Mouse (Mus musculus) limb, embryonic 13.5 days (tissue): ENCODE measurements around the gene Gm8947. TPM values are rescaled to one million over a fixed set of nuclear protein-coding genes. Genes with fewer than 3 reads are reported as not detected.
"Not testable (repeated sequence)": the region's sequence is repeated elsewhere in the genome, so short reads cannot be mapped to it uniquely, and the experiment has no call there.

Experiments used
- ATAC-seq: fragments of 200-750 bp; cut with Nextera tagmentation; 2 replicates; pipeline ENCODE4 v1.8.0; 2017; ENCODE audit warnings: low read depth, moderate number of reproducible peaks, moderate TSS enrichment; ENCODE audit not compliant: low FRiP score
- H3K27ac ChIP-seq: fragments of 300-500 bp; sonication (generic); 2 replicates; pipeline ENCODE4 v1.5.1; 2015; ENCODE audit warnings: inconsistent platforms, mild to moderate bottlenecking, moderate library complexity
- H3K27me3 ChIP-seq: fragments of 300-500 bp; sonication (generic); 2 replicates; pipeline ENCODE4 v1.6.1; 2015; ENCODE audit warnings: mild to moderate bottlenecking, inconsistent platforms
- H3K36me3 ChIP-seq: fragments of 300-500 bp; sonication (generic); 2 replicates; pipeline ENCODE4 v1.6.1; 2015; ENCODE audit warnings: inconsistent platforms, mild to moderate bottlenecking, moderate library complexity
- H3K4me1 ChIP-seq: fragments of 300-500 bp; sonication (generic); 2 replicates; pipeline ENCODE4 v1.6.1; 2015; ENCODE audit warnings: inconsistent platforms
- H3K4me2 ChIP-seq: fragments of 300-500 bp; sonication (generic); replicated peaks from 2 replicates; pipeline ENCODE4 v1.6.1; 2015; ENCODE audit warnings: inconsistent platforms, mild to moderate bottlenecking, moderate library complexity
- H3K4me3 ChIP-seq: fragments of 300-500 bp; sonication (generic); 2 replicates; pipeline ENCODE4 v1.5.1; 2015; ENCODE audit warnings: moderate library complexity, mild to moderate bottlenecking, inconsistent platforms
- H3K9ac ChIP-seq: fragments of 300-500 bp; sonication (generic); 2 replicates; pipeline ENCODE4 v1.6.1; 2015; ENCODE audit warnings: mild to moderate bottlenecking, inconsistent platforms
- H3K9me3 ChIP-seq: fragments of 300-500 bp; sonication (generic); 2 replicates; pipeline ENCODE4 v1.6.1; 2016; ENCODE audit warnings: inconsistent platforms
- WGBS: fragments of 180-500 bp; shearing (Covaris S2); methylation state at CpG from one replicate; pipeline ENCODE4 v1.1.7; 2015; 5-methylcytosine and 5-hydroxymethylcytosine counted together
- polyA plus RNA-seq: library from polyadenylated mRNA; unstranded; fragments of >200 nt; fragmentation: Nextera tagmentation; extraction: Ambion mirVana; gene quantifications from 2 replicates; pipeline ENCODE4 v1.2.1, GENCODE M21; 2015

Gene Gm8947
- polyA plus RNA-seq: not detected in 2 replicates

DNA sequence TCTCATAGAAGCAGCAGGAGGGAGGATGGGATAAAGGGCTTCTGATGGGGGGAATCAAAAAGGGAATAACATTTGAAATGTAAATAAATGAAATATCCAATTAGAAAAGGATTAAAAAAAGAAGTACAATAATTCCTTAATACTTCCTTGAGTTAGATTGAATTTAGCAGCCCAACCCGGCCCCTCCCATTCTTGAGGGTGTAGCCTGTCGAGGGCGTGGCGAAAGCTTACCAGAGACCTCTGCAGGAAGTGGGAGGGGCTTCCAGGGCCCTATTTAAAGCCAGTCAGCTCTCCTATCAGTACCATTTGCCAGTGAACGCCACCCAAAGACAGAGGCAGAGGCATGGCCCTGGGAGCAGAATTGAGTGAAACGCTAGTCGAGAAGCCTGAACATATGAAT, at the start of gene Gm8947:
Gene Gm8947, plus strand, starts transcription at position 302 of the 400 bp plus-strand sequence.
- not testable (repeated sequence) for H3K27me3 ChIP-seq, ATAC-seq, H3K9ac ChIP-seq, H3K9me3 ChIP-seq, H3K36me3 ChIP-seq, H3K4me2 ChIP-seq, H3K4me3 ChIP-seq, H3K27ac ChIP-seq, H3K4me1 ChIP-seq
- WGBS: 100% methylated on average over 1 of the region's 7 CpGs

- Histone ChIP-seq H3K4me1 (peaks cover 8% of the 10 kb centered on the region), H3K27ac (no peak overlapping the region), H3K27me3 (no peaks in the 10 kb centered on the region), H3K4me3 (no peak overlapping the region), H3K4me2 (no peak overlapping the region), H3K36me3 (no peaks in the 10 kb centered on the region), H3K9me3 (no peaks in the 10 kb centered on the region), H3K9ac (no peak overlapping the region)
- ATAC-seq: no peak
- WGBS: 60% methylated on average over 6 of the region's 6 CpGs
Measured at GRCm38 (mm10) chr1:151144471-151145146, 47.6 kb upstream of the Gm8947 start.

DNA sequence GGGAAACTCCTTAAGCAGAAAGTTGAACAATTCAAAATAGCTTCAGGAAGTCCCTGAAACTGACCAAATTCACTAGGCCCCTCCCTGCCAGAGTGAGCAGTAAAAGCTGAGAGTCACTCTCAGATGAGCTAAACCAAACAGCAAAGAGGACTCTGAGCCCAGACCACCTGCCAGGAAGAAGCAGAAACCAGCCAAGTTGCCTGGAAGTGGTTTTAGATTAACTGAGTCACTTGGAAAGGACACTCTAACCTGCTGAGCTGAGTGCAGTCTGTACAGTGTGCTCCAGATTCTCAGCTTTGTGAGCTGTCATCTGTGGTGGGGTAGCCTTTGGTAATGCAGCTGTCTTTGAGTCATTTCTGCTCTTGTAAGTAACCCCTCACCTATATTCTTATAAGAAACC, 44.4 kb upstream of the Gm8947 start:
- Histone ChIP-seq H3K4me2 (no peak overlapping the region), H3K9me3 (no peaks in the 10 kb centered on the region), H3K27ac (no peak overlapping the region), H3K27me3 (no peaks in the 10 kb centered on the region), H3K9ac (no peak overlapping the region), H3K4me1 (peaks cover 4% of the 10 kb centered on the region; the same call in 1 of the 2 replicates), H3K4me3 (no peak overlapping the region), H3K36me3 (no peaks in the 10 kb centered on the region)
- ATAC-seq: no peak

DNA sequence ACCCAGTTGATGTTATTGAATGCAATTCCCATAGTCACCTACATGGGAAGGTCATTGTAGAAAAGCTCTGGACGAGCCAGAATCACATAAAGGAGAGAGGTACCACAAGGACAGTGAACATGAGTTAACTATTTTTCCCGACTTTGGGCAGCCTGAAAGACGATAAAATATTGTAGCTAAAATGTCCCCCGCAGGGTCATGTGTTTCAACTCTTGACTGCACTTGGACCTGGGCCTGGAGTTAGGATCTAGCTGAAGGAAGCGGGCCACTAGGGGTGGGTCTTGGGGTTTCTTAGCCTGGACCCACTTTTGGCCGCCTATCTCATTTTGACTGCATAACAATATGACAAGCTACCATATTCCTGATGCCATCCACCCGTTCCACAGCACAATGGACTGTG, 42.0 kb upstream of the Gm8947 start:
- no peak for ATAC-seq
- Histone ChIP-seq H3K9ac (no peak overlapping the region), H3K27me3 (no peaks in the 10 kb centered on the region), H3K4me2 (no peak overlapping the region), H3K9me3 (no peaks in the 10 kb centered on the region), H3K4me1 (peaks cover 4% of the 10 kb centered on the region; the same call in 1 of the 2 replicates), H3K27ac (no peak overlapping the region), H3K4me3 (no peak overlapping the region), H3K36me3 (no peaks in the 10 kb centered on the region)
- WGBS: 92% methylated on average over 7 of the region's 7 CpGs

DNA sequence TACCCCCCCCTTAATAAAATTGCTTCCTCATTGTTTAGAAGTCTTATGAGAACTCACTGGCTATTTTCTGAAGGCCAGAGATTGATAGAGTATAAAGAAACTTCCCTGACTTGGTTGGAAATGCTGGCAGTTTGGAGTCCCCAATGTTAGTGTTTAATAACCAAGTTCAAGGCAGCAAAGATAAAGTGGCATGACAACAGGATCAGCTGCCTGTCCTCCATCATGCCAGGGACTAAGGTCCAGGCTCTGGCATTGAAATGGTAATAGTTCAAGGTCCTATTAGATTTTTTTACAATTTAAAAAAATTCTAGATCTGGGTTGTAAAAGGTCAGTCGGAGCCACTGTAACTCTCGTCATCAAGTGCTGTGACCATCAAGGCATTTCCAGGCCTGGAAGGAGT, 41.1 kb upstream of the Gm8947 start:
- Histone ChIP-seq H3K9ac (no peak overlapping the region), H3K4me3 (no peak overlapping the region), H3K4me2 (no peak overlapping the region), H3K27me3 (no peaks in the 10 kb centered on the region), H3K27ac (no peak overlapping the region), H3K9me3 (no peaks in the 10 kb centered on the region), H3K36me3 (no peaks in the 10 kb centered on the region), H3K4me1 (peaks cover 4% of the 10 kb centered on the region; the same call in 1 of the 2 replicates)
- 81% methylated on average over 2 of the region's 2 CpGs for WGBS
- ATAC-seq: no peak

DNA sequence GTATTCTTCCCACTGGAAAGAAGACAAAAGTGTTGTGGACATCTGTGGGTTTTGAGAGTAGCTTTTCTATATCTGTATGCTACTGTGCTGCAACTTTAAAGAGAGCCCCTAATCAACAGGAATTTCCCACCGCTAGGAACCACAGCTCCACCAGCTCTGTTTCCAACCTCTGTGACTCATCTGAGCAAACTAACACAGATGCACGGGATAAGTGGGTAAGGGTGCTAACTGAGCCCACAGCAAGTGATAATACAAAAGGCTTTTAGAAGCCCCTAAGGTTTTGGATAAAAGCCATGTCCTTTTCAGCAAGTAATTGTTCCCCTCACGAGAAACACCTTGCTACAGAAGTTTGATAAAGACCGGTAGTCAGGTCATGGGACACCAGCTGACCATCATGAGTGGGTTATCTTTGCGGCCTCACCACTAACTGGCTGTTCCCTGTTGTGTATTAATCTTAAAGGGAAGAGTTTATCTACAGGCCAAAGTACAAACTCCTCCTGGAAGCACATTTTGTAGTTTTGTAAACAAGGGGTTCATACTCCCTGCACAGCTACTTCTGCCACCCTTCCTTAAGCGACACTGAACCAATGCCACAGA, 39.0 kb upstream of the Gm8947 start:
- no peak for ATAC-seq
- WGBS: 85% methylated on average over 6 of the region's 6 CpGs
- H3K4me3 ChIP-seq: no peak overlapping the region

DNA sequence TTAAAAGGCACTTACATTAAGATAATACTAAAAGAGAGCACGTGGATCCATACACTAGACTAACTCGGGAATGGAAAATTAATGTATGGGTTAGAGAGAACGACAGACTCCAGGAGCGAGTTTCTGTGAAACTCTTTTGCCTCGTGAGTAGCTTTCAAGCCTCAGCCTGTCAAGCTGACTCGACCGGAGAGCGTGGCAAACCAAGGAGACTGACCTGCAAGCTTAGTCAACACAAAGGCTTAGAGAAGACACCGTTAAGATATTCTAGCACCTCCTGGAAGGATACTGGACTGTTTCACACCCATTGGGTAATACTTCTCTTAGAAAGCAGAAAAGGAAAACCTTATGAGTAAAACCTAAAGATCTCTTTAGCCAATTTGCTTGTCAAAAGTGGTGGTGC, 38.0 kb upstream of the Gm8947 start:
- H3K4me2 ChIP-seq, H3K27me3 ChIP-seq, ATAC-seq, H3K9ac ChIP-seq, H3K9me3 ChIP-seq, H3K4me3 ChIP-seq, H3K36me3 ChIP-seq, H3K27ac ChIP-seq, H3K4me1 ChIP-seq: not testable (repeated sequence)
- 91% methylated on average over 9 of the region's 9 CpGs for WGBS

More for the DNA sequence above, 39.0 kb upstream of the Gm8947 start:
- peaks cover 9% of the 10 kb centered on the region; the same call in 1 of the 2 replicates for H3K4me1 ChIP-seq
- no peak overlapping the region for H3K27ac ChIP-seq
- H3K9me3 ChIP-seq: no peaks in the 10 kb centered on the region
- H3K9ac ChIP-seq: no peak overlapping the region
- no peaks in the 10 kb centered on the region for H3K36me3 ChIP-seq
- no peaks in the 10 kb centered on the region for H3K27me3 ChIP-seq
- H3K4me2 ChIP-seq: no peak overlapping the region

GRCm38 (mm10) chr1:151156129-151156528, 36.0 kb upstream of the Gm8947 start:
- Histone ChIP-seq H3K27me3 (no peaks in the 10 kb centered on the region), H3K9me3 (no peaks in the 10 kb centered on the region), H3K4me3 (no peak overlapping the region), H3K4me2 (no peak overlapping the region), H3K36me3 (no peaks in the 10 kb centered on the region), H3K27ac (no peak overlapping the region), H3K4me1 (peaks cover 11% of the 10 kb centered on the region; the same call in 1 of the 2 replicates), H3K9ac (no peak overlapping the region)
- 90% methylated on average over 3 of the region's 3 CpGs for WGBS
- no peak for ATAC-seq

DNA sequence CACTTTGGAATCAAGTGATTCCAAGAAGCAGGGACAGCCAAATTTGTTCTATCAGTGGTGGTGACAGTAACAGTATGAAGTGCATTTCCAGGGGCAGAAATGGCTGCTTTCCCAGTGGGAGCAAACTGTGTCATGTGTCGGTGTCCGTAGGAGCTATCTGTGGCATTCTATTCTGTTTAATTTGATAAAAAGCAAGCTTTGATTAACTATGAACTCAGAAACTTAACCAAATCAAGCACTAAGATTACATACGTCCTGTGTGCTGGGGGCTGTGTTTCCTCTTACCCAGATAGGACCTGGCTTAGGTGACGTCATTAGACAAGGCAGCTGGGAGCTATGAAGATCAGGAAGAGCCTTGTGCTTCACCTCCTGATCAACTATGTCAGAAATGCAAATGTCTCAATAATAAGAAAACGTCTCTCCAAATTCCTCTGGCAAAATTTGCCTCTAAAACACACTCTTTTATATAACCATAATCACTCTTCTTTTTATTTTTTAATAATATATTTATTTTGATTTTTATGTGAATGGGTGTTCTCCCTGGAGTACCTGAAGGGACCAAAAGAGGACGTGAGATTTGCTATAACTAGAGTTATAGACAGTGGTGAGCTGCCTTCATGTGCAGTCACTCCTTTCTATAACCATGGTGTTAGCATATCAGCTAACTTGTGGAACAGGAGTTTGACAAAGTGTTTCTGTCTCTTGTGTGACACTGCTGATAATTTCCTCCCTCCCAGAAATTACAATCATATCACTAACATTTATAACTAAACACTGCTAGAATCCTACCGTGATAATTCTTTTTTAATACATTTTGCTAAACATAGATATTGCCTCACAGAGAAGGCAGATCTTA, 35.2 kb upstream of the Gm8947 start:
- no peaks in the 10 kb centered on the region for H3K27me3 ChIP-seq
- peaks cover 9% of the 10 kb centered on the region; the same call in 1 of the 2 replicates for H3K4me1 ChIP-seq
- no peaks in the 10 kb centered on the region for H3K36me3 ChIP-seq
- no peak overlapping the region for H3K9ac ChIP-seq
- ATAC-seq: no peak
- H3K4me3 ChIP-seq: no peak overlapping the region
- no peak overlapping the region for H3K27ac ChIP-seq
- H3K4me2 ChIP-seq: no peak overlapping the region
- no peaks in the 10 kb centered on the region for H3K9me3 ChIP-seq
- WGBS: 76% methylated on average over 7 of the region's 7 CpGs

- Histone ChIP-seq H3K27ac (no peak overlapping the region), H3K4me3 (no peak overlapping the region), H3K9me3 (no peaks in the 10 kb centered on the region), H3K36me3 (no peaks in the 10 kb centered on the region), H3K27me3 (no peaks in the 10 kb centered on the region), H3K4me2 (no peak overlapping the region), H3K4me1 (peaks cover 7% of the 10 kb centered on the region; the same call in 1 of the 2 replicates), H3K9ac (no peak overlapping the region)
- no peak for ATAC-seq
- WGBS: 27% methylated on average over 9 of the region's 9 CpGs
Measured at GRCm38 (mm10) chr1:151157963-151158856, 34.0 kb upstream of the Gm8947 start.

- Histone ChIP-seq H3K36me3 (no peaks in the 10 kb centered on the region), H3K9me3 (no peaks in the 10 kb centered on the region), H3K27me3 (no peaks in the 10 kb centered on the region), H3K9ac (no peak overlapping the region), H3K27ac (no peak overlapping the region), H3K4me3 (no peak overlapping the region), H3K4me1 (peaks cover 7% of the 10 kb centered on the region; the same call in 1 of the 2 replicates), H3K4me2 (no peak overlapping the region)
- ATAC-seq: no peak
- 80% methylated on average over 2 of the region's 2 CpGs for WGBS
Measured at GRCm38 (mm10) chr1:151158857-151159510, 33.2 kb upstream of the Gm8947 start.
